Mouse (Mus musculus) right cerebral cortex, postnatal 36 days (tissue): ENCODE measurements around the gene Acvr1.

Experiments used
- DNase-seq, 2 experiments: peaks; one replicate each; pipeline ENCODE4 v3.0.0; 2022; ENCODE audit warnings: low spot score in 2 of 2, mixed read lengths in 1 of 2

The Acvr1 gene

DNA sequence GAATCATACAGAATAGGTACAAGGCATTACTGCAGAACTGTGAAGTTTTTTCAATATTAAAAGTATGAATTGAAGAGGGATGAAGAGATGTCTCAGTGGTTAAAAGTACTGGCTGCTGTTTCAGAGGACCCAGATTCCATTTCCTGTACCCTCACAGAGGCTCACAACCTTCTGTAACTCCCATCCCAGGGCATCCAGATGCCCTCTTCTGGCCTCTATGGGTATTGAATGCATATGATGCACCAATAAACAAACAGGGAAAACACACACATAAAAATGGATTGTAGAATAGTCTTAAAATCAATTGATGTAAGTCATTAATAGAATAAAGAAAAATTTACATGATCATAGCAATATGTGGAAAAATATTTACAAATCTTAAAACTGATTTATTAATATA lies 151.9 kb downstream of the Acvr1 start:
- no peak for DNase-seq

- DNase-seq, result no peak
Observed at GRCm38 (mm10) chr2:58408926-58409634, 157.9 kb downstream of the Acvr1 start.

- no peak for DNase-seq
Observed at GRCm38 (mm10) chr2:58403481-58403880, 163.5 kb downstream of the Acvr1 start.

- DNase-seq, result no peak
Observed at GRCm38 (mm10) chr2:58388601-58389000, 178.4 kb downstream of the Acvr1 start.

DNA sequence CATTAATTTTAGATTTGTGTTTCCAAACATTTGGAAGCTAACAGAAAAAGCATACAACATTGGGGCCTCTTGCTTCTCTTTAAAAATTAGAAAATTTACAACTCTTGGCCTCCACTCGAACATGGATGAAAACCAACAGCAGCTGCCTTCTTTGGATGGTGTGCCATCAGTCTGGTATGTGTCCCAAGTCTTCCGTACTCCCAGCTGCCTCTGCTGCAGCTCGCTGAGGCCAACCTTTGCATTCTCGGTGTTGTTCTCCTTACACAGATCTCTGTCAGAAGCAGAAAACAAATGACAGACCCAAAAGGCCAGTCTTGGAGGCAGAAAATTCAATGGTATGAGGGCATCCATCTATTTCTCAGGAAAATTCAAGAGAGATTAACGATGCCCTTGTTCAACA lies 186.9 kb downstream of the Acvr1 start:
- no peak for DNase-seq

- DNase-seq, result no peak
Observed at GRCm38 (mm10) chr2:58379475-58379874, 187.5 kb downstream of the Acvr1 start.

- DNase-seq, result no peak
Observed at GRCm38 (mm10) chr2:58377417-58378130, 189.4 kb downstream of the Acvr1 start.

DNA sequence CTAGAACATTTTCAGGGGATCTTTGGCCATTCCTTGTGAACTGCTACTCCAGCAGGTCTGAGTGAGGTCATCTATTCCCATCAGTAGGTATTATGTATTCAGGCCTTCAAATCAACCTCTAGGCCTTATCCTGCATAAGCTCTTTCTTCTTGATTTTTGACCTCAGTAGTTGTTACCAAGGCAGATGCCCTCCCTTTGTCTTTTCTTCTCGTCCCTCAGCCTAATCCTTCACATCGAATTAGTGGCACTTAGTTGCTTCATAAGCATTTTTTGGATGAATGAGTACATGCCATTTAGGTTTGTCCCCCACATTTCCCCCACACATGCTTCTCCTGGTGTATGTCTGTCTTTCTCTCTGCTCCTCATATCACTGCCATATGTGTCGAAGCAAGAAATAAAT lies 200.8 kb downstream of the Acvr1 start:
- no peak for DNase-seq

DNA sequence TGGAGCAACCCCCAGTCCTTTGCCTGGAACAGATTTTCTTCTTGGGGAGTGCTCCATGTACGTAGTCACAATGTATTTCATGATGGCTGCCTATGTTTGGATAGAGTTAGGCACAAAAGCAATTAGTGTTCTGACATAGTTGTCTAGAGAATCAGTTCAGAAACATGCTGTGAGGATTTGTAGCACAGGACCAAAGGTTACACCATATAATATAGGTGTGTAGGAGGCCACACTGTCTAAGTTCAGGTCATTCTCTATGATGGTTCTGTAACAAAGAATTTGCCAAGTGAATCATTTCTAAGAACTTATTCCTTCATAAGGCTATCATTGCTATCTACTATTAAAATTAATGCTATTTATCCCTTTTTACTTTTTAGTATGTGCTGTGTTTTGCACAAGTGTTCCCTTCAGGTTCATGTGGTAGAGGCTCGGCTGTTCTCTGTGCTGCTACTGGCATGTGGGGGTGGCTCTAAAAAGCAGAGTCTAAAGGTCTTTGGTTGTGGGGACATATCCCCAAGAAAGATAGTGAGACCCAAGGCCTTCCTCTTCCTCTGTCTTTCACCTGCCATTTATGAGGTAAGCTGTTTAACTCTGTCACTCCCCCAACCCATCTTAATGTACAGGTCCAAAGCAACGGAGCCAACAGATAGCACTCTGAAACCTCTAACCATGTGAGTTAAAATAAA lies 205.5 kb downstream of the Acvr1 start:
- DNase-seq, result no peak

DNA sequence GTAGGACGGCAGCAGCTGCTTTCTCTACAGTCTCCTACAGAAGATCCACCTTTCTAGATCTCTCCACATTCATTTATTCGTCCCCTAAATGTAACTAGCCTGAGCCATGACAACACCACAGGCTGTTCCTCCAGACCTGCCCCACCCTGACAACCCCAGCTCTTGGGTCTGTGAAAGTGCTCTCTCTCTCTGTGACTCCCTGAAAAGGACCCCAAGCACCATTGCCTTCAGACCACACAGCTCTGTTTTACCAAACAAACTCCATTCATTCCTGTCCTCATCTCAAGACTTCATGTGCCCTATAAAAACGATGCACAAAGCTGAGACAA lies 208.9 kb downstream of the Acvr1 start:
- no peak for DNase-seq

- DNase-seq, result peak; percentile 34 to 36
Observed at GRCm38 (mm10) chr2:58357414-58358131, 209.4 kb downstream of the Acvr1 start, which contains the start of gene Acvr1c. TSS of gene Acvr1c (minus strand) at chr2:58357895.

DNA sequence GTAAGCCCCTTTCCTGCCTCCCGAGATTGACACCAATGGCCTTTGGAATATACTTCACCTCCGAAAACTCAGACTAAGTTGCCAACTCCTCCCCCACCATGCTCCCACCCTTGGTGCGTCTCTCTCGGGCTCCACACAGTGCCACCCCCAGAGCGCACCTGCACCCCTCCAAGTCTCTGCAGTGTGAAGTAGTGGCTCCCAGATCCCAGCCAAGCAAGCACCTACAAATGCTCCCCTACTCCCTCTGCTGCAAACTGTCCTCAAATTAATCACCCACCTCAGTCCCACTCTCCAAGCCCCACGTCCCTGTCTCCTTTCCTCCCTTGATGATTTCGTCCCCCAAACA lies 209.9 kb downstream of the Acvr1 start:
- DNase-seq, result peak; percentile 12 to 19

GRCm38 (mm10) chr2:58354389-58354788 lies 212.6 kb downstream of the Acvr1 start:
- no peak for DNase-seq

GRCm38 (mm10) chr2:58352846-58353245 lies 214.1 kb downstream of the Acvr1 start:
- no peak for DNase-seq

DNA sequence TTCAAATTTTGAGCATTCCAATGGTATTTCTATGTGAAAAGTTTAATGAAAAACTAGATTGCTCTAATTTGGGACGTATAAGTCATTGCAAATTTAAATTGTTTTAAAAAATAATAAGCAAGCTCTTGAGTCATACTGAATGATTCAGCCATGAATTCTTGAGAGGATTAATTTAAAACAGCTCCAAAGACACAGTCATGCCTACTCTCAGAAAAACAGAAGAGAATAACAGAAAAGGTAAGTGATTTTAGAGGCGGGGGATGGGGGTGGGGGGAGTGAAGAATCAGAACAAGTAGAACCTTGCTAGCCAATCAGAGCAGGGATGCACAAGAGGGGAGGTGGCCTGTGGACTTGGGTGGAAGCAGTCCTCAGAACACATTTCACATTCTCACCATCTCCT lies 216.3 kb downstream of the Acvr1 start:
- DNase-seq, result no peak
